Mouse (Mus musculus): Measurements from ENCODE around the gene Hbp1. TPM values are rescaled to one million over a fixed set of nuclear protein-coding genes. Genes with fewer than 3 reads are reported as not detected.

Gene Hbp1
- polyA plus RNA-seq, 1 experiment from 2014 or later, result 66.7 TPM

Other genes with a start within 250 kb of the Hbp1 start
- 16.7 and 17.0 TPM in 2 replicates for gene Gpr22, start 236.6 kb downstream of the Hbp1 start, polyA plus RNA-seq (2015; fragmentation: Nextera tagmentation; extraction: Ambion mirVana)
- 108 and 110 TPM in 2 replicates for gene Prkar2b, start 110.8 kb upstream of the Hbp1 start, polyA plus RNA-seq (2015; fragmentation: Nextera tagmentation; extraction: Ambion mirVana)

All from hindbrain, embryonic 13.5 days (tissue).